Comparison of ENCODE assay signal across 14 mouse cellular contexts in the genomic region with DNA sequence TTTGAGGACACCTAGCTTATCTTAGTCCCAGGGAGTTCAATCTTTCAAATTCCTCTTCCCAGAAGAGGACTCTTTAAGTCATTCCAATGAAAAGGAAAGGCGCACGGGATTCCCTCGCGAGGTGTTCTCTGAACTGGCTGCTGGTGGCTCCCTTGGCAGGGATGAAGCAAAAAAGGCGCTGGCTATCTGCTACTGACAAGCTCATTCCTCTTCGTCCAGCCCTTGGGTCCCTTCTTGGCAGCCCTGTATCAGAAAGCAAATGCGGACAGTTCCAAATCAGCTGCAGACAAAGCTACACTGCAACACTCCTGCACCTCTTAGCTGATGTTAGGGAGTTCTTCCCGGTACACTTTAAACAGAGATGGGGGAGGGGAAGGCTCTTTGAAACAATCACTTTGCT.
DNase-seq lines count a peak whose midpoint lies in the region; ATAC-seq and TF ChIP-seq lines count a peak whose summit lies in the region.
"Had no signal": no experiment of that assay in that cellular context is flagged by ENCODE, and none has a peak within 500 bp of the region (broad histone marks: within the 10 kb centered on the region; RNA-seq: fewer than 3 reads in every experiment).

No protein-coding gene starts in this region.

- 0 out of 2 replicates have a peak overlapping the region, but pooled peaks have one; percentile 10 for H3K4me2 ChIP-seq in hindbrain, postnatal 0 days (ENCODE audit: low read depth, low read length)
- no peak overlapping the region for H3K4me2 ChIP-seq in hindbrain, embryonic 13.5 days
- no peak overlapping the region for H3K4me2 ChIP-seq in stomach, embryonic 15.5 days
- H3K4me2 ChIP-seq in stomach, postnatal 0 days (replicated peaks; ENCODE audit: low read depth) = no peak overlapping the region
- peak overlapping the region; percentile 52 for H3K4me2 ChIP-seq in heart, embryonic 13.5 days
- H3K4me2 ChIP-seq: liver, embryonic 15.5 days had no signal

- H3K27ac ChIP-seq in hindbrain, postnatal 0 days = no peak overlapping the region
- H3K27ac ChIP-seq in hindbrain, embryonic 13.5 days = no peak overlapping the region
- no peak overlapping the region for H3K27ac ChIP-seq in stomach, embryonic 15.5 days
- no peak overlapping the region for H3K27ac ChIP-seq in stomach, postnatal 0 days (replicated peaks)
- H3K27ac ChIP-seq in heart, embryonic 13.5 days (replicated peaks) = no peak overlapping the region; the same call in 1 of the 2 replicates
- H3K27ac ChIP-seq: limb, embryonic 10.5 days; liver, embryonic 15.5 days had no signal

- ATAC-seq in hindbrain, postnatal 0 days = no peak
- no peak for ATAC-seq in hindbrain, embryonic 13.5 days (ENCODE audit: low FRiP score)
- ATAC-seq in stomach, embryonic 15.5 days (ENCODE audit: insufficient read depth, low FRiP score, low read depth) = 0 out of 2 replicates have a peak, but pooled peaks have one; percentile 31
- ATAC-seq in stomach, postnatal 0 days (ENCODE audit: low FRiP score, low TSS enrichment) = no peak
- ATAC-seq in heart, embryonic 13.5 days (ENCODE audit: extremely low read depth, insufficient number of reproducible peaks, low FRiP score, low TSS enrichment) = no peak
- ATAC-seq: hindbrain, embryonic 16.5 days had no signal

- no peaks in the 10 kb centered on the region for H3K9me3 ChIP-seq in hindbrain, postnatal 0 days (ENCODE audit: low read length)
- H3K9me3 ChIP-seq in hindbrain, embryonic 13.5 days = no peaks in the 10 kb centered on the region
- no peaks in the 10 kb centered on the region for H3K9me3 ChIP-seq in stomach, embryonic 15.5 days
- no peaks in the 10 kb centered on the region for H3K9me3 ChIP-seq in stomach, postnatal 0 days (ENCODE audit: control insufficient read depth, low read length)
- no peaks in the 10 kb centered on the region for H3K9me3 ChIP-seq in heart, embryonic 13.5 days
- H3K9me3 ChIP-seq: limb, embryonic 10.5 days; liver, embryonic 15.5 days had no signal

- no peak for TF ChIP-seq CTCF in hindbrain, postnatal 0 days (IDR thresholded peaks at IDR 0.05; ENCODE audit: low read depth)
- no peak for TF ChIP-seq CTCF in stomach, postnatal 0 days (IDR thresholded peaks at IDR 0.05; ENCODE audit: low read depth)

- no peak overlapping the region; the same call in 1 of the 2 replicates for H3K9ac ChIP-seq in hindbrain, postnatal 0 days (replicated peaks; ENCODE audit: low read length)
- H3K9ac ChIP-seq in hindbrain, embryonic 13.5 days = no peak overlapping the region
- no peak overlapping the region for H3K9ac ChIP-seq in stomach, embryonic 15.5 days
- H3K9ac ChIP-seq in stomach, postnatal 0 days (ENCODE audit: low read length) = no peak overlapping the region
- H3K9ac ChIP-seq in heart, embryonic 13.5 days = peak overlapping the region; percentile 40; the same call in 1 of the 2 replicates
- H3K9ac ChIP-seq: liver, embryonic 15.5 days had no signal

- H3K4me1 ChIP-seq in hindbrain, postnatal 0 days (ENCODE audit: insufficient read depth, low read length) = 0 out of 2 replicates have a peak, but pooled peaks cover 2% of the 10 kb centered on the region
- H3K4me1 ChIP-seq in hindbrain, embryonic 13.5 days (replicated peaks) = peaks cover 6% of the 10 kb centered on the region; the same call in 1 of the 2 replicates
- H3K4me1 ChIP-seq in stomach, embryonic 15.5 days = 0 out of 2 replicates have a peak, but pooled peaks cover 6% of the 10 kb centered on the region
- H3K4me1 ChIP-seq in stomach, postnatal 0 days (replicated peaks; ENCODE audit: control insufficient read depth, insufficient read depth) = no peaks in the 10 kb centered on the region
- H3K4me1 ChIP-seq in heart, embryonic 13.5 days = peaks cover 13% of the 10 kb centered on the region

- no peaks in the 10 kb centered on the region for H3K36me3 ChIP-seq in hindbrain, postnatal 0 days (ENCODE audit: insufficient read depth, low read length)
- H3K36me3 ChIP-seq in hindbrain, embryonic 13.5 days = no peaks in the 10 kb centered on the region
- H3K36me3 ChIP-seq in stomach, embryonic 15.5 days = no peaks in the 10 kb centered on the region
- no peaks in the 10 kb centered on the region for H3K36me3 ChIP-seq in stomach, postnatal 0 days (ENCODE audit: control insufficient read depth, insufficient read depth, low read length)
- no peaks in the 10 kb centered on the region for H3K36me3 ChIP-seq in heart, embryonic 13.5 days
- H3K36me3 ChIP-seq: limb, embryonic 10.5 days; liver, embryonic 15.5 days had no signal

- TF ChIP-seq EP300 in stomach, postnatal 0 days (optimal IDR thresholded peaks at IDR 0.05) = no peak

- H3K27me3 ChIP-seq in hindbrain, postnatal 0 days (ENCODE audit: insufficient read depth, low read length) = no peaks in the 10 kb centered on the region
- H3K27me3 ChIP-seq in hindbrain, embryonic 13.5 days = no peaks in the 10 kb centered on the region
- H3K27me3 ChIP-seq in stomach, embryonic 15.5 days (replicated peaks) = no peaks in the 10 kb centered on the region
- no peaks in the 10 kb centered on the region for H3K27me3 ChIP-seq in stomach, postnatal 0 days (ENCODE audit: control insufficient read depth, insufficient read depth, low read length)
- no peaks in the 10 kb centered on the region for H3K27me3 ChIP-seq in heart, embryonic 13.5 days (replicated peaks)
- H3K27me3 ChIP-seq: liver, embryonic 15.5 days had no signal

- WGBS in hindbrain, postnatal 0 days = 55% methylated on average over 8 of the region's 8 CpGs
- WGBS in hindbrain, embryonic 13.5 days = 59% methylated on average over 8 of the region's 8 CpGs
- 53% methylated on average over 8 of the region's 8 CpGs for WGBS in stomach, embryonic 15.5 days
- 47% methylated on average over 8 of the region's 8 CpGs for WGBS in stomach, postnatal 0 days
- 14% methylated on average over 8 of the region's 8 CpGs for WGBS in heart, embryonic 13.5 days

- H3K4me3 ChIP-seq in hindbrain, postnatal 0 days (ENCODE audit: low read length) = no peak overlapping the region
- no peak overlapping the region for H3K4me3 ChIP-seq in hindbrain, embryonic 13.5 days
- no peak overlapping the region for H3K4me3 ChIP-seq in stomach, embryonic 15.5 days (replicated peaks)
- H3K4me3 ChIP-seq in stomach, postnatal 0 days (ENCODE audit: low read depth, low read length) = no peak overlapping the region
- peak overlapping the region; percentile 2; the same call in 1 of the 2 replicates for H3K4me3 ChIP-seq in heart, embryonic 13.5 days
- H3K4me3 ChIP-seq: limb, embryonic 10.5 days; liver, embryonic 15.5 days had no signal

- DNase-seq in hindbrain, postnatal 0 days (ENCODE audit: low spot score) = peak; percentile 14
- DNase-seq in stomach, postnatal 0 days (ENCODE audit: low spot score) = no peak
- peak; percentile 33 for DNase-seq in yolk sac, embryonic 10.5 days (ENCODE audit: low spot score)
- no peak for DNase-seq in urinary bladder, postnatal 4 days (ENCODE audit: low spot score in 2 of 2)
- no peak for DNase-seq in left cerebral cortex, adult 11 months (ENCODE audit: low spot score)
- DNase-seq: cerebellum, adult 8-10 months; kidney, postnatal 14 days; thymus, adult 18-20 months had no signal

Comparison
In these comparisons a context has a peak if more than half of its experiments do, and no peak if none do; other contexts are left out.
1. H3K4me2 ChIP-seq: peak in hindbrain, postnatal 0 days (single experiment) and heart, embryonic 13.5 days (single experiment); none in hindbrain, embryonic 13.5 days (single experiment), stomach, embryonic 15.5 days (single experiment) and stomach, postnatal 0 days (single experiment).
2. DNase-seq: peak in hindbrain, postnatal 0 days (single experiment) and yolk sac, embryonic 10.5 days (single experiment); none in stomach, postnatal 0 days (single experiment), urinary bladder, postnatal 4 days (0 of 2) and left cerebral cortex, adult 11 months (single experiment).